Mouse (Mus musculus) kidney, embryonic 14.5 days (tissue): Measurements from ENCODE around the gene Crhr2. TPM values are rescaled to one million over a fixed set of nuclear protein-coding genes. Genes with fewer than 3 reads are reported as not detected.
A peak's percentile ranks its signal among the peaks of the same experiment; 100 is the strongest.

Experiments
- ATAC-seq: fragments of 200-750 bp; cut with Nextera tagmentation; 2 replicates; pipeline ENCODE4 v1.8.0; 2017; ENCODE audit warnings: moderate number of reproducible peaks, mild to moderate bottlenecking, moderate TSS enrichment, moderate library complexity; ENCODE audit not compliant: low FRiP score, low TSS enrichment
- H3K27ac ChIP-seq: fragments of 300-500 bp; sonication (generic); 2 replicates; pipeline ENCODE4 v1.5.1; 2014; ENCODE audit warnings: low read depth, mild to moderate bottlenecking, low read length, moderate library complexity, mixed read lengths
- H3K27me3 ChIP-seq: fragments of 300-500 bp; sonication (generic); 2 replicates; pipeline ENCODE4 v1.6.1; 2014; ENCODE audit warnings: mild to moderate bottlenecking, low read length; ENCODE audit not compliant: control insufficient read depth, insufficient read depth
- H3K36me3 ChIP-seq: fragments of 300-500 bp; sonication (generic); 2 replicates; pipeline ENCODE4 v1.6.1; 2014; ENCODE audit warnings: low read length, mixed read lengths; ENCODE audit not compliant: control insufficient read depth, insufficient read depth
- H3K4me1 ChIP-seq: fragments of 300-500 bp; sonication (generic); 2 replicates; pipeline ENCODE4 v1.6.1; 2014; ENCODE audit warnings: low read length, mixed read lengths; ENCODE audit not compliant: control insufficient read depth, insufficient read depth
- H3K4me2 ChIP-seq: fragments of 300-500 bp; sonication (generic); replicated peaks from 2 replicates; pipeline ENCODE4 v1.6.1; 2014; ENCODE audit warnings: low read depth, mild to moderate bottlenecking, low read length
- H3K4me3 ChIP-seq: fragments of 300-500 bp; sonication (generic); 2 replicates; pipeline ENCODE4 v1.5.1; 2014; ENCODE audit warnings: mild to moderate bottlenecking, low read length
- H3K9ac ChIP-seq: fragments of 300-500 bp; sonication (generic); 2 replicates; pipeline ENCODE4 v1.6.1; 2014; ENCODE audit warnings: low read depth, mild to moderate bottlenecking, low read length, moderate library complexity
- H3K9me3 ChIP-seq: fragments of 300-500 bp; sonication (generic); 2 replicates; pipeline ENCODE4 v1.6.1; 2016; ENCODE audit warnings: low read length; ENCODE audit not compliant: control insufficient read depth
- WGBS: fragments of 180-500 bp; shearing (Covaris S2); extraction: QIAGEN DNeasy Blood & Tissue Kit; methylation state at CpG from one replicate; pipeline ENCODE4 v1.1.7; 2014; 5-methylcytosine and 5-hydroxymethylcytosine counted together
- polyA plus RNA-seq: library from polyadenylated mRNA; unstranded; fragments of >200 nt; fragmentation: Nextera tagmentation; extraction: Ambion mirVana; gene quantifications from 2 replicates; pipeline ENCODE4 v1.2.1, GENCODE M21; 2014

Gene Crhr2
- polyA plus RNA-seq, 1 experiment from 2014 or later: not detected

- H3K4me1 ChIP-seq: no peaks in the 10 kb centered on the region
- no peak overlapping the region for H3K4me2 ChIP-seq
- ATAC-seq: no peak
- no peak overlapping the region for H3K4me3 ChIP-seq
- H3K9me3 ChIP-seq: peaks cover 2% of the 10 kb centered on the region; the same call in 1 of the 2 replicates
- WGBS: 86% methylated on average over 1 of the region's 1 CpGs
- no peaks in the 10 kb centered on the region for H3K36me3 ChIP-seq
- H3K27ac ChIP-seq: no peak overlapping the region
- H3K27me3 ChIP-seq: no peaks in the 10 kb centered on the region
- no peak overlapping the region for H3K9ac ChIP-seq
Measured at GRCm38 (mm10) chr6:55133425-55133824, 609 bp upstream of the Crhr2 start.

GRCm38 (mm10) chr6:55131301-55131700 lies 1.5 kb downstream of the Crhr2 start:
- ATAC-seq: no peak
- Histone ChIP-seq H3K4me1 (no peaks in the 10 kb centered on the region), H3K4me2 (no peak overlapping the region), H3K9ac (no peak overlapping the region), H3K27me3 (no peaks in the 10 kb centered on the region), H3K4me3 (no peak overlapping the region), H3K36me3 (no peaks in the 10 kb centered on the region), H3K9me3 (peaks cover 2% of the 10 kb centered on the region; the same call in 1 of the 2 replicates), H3K27ac (no peak overlapping the region)
- 83% methylated on average over 4 of the region's 4 CpGs for WGBS

GRCm38 (mm10) chr6:55130631-55131030 lies 2.2 kb downstream of the Crhr2 start:
- H3K27ac ChIP-seq: no peak overlapping the region
- H3K4me1 ChIP-seq: no peaks in the 10 kb centered on the region
- H3K4me2 ChIP-seq: no peak overlapping the region
- 61% methylated on average over 6 of the region's 6 CpGs for WGBS
- no peaks in the 10 kb centered on the region for H3K27me3 ChIP-seq
- H3K36me3 ChIP-seq: no peaks in the 10 kb centered on the region
- no peak overlapping the region for H3K4me3 ChIP-seq
- peaks cover 2% of the 10 kb centered on the region; the same call in 1 of the 2 replicates for H3K9me3 ChIP-seq
- no peak for ATAC-seq
- no peak overlapping the region for H3K9ac ChIP-seq

DNA sequence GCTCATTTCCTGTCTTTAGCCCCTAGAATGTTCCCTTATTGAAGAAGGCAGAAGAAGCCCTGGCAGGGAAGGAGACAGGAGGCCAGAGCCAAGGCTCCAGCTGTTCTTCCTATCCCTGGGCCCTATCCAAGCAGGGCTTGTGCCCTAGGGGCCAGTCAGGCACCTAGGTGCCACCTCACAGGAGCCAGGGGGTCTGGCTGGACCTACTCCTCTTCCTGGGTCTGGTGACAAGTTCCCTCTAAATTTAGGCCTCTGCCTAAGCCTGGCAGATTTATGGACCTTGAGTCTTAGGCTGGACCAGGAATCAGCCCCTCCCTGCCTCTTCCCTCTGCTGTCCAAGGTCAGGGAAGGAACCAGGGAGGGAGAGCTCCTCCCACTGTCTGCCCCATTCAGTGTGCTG lies 4.4 kb downstream of the Crhr2 start:
- H3K4me1 ChIP-seq: no peaks in the 10 kb centered on the region
- H3K27ac ChIP-seq: no peak overlapping the region
- no peak for ATAC-seq
- no peak overlapping the region for H3K4me2 ChIP-seq
- no peaks in the 10 kb centered on the region for H3K36me3 ChIP-seq
- no peak overlapping the region for H3K9ac ChIP-seq
- H3K27me3 ChIP-seq: no peaks in the 10 kb centered on the region
- H3K9me3 ChIP-seq: no peaks in the 10 kb centered on the region
- no peak overlapping the region for H3K4me3 ChIP-seq

DNA sequence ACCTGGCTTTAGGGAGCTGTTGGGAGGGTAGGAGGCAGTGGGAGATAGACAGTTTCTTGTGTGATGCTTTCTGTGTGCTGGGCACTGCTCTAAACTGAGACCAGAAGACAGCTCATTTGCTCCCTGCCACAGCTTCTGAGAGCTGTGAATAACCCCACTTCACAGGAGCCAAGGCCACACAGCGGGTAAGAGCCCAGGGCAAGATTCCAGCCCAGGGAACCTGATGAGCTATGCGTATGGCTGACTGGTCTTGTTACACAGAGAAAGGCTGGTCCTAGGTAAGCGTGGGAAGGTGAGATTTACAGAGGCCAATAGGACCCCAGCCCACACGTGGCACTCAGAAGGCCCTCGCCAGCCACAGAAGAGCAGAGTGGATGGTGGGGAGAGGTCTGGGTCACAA lies 6.2 kb downstream of the Crhr2 start:
- Histone ChIP-seq H3K4me1 (no peaks in the 10 kb centered on the region), H3K4me3 (no peak overlapping the region), H3K9me3 (no peaks in the 10 kb centered on the region), H3K9ac (no peak overlapping the region), H3K4me2 (no peak overlapping the region), H3K36me3 (no peaks in the 10 kb centered on the region), H3K27ac (no peak overlapping the region), H3K27me3 (no peaks in the 10 kb centered on the region)
- ATAC-seq: no peak
- 83% methylated on average over 5 of the region's 5 CpGs for WGBS

DNA sequence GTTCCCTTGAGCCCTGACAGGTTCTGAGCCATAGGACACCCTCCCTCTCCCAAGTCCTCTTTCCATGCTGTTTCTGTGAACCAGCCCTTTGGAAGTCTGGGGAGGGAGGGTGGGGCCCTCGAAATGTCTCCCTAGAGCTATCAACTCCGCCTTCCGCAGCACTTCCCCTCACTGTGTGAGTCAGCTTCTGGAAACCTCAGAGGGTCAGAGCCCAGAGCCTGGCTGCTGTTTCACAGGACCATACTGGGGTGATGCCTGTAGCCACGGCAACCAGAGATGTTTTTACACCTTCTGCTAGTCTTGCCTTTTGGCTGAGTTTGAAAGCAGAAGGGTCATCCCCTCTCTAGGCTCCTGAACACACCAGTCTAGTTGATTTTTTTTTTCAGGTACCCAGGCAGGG lies 9.8 kb downstream of the Crhr2 start:
- no peak overlapping the region for H3K4me2 ChIP-seq
- WGBS: 30% methylated on average over 4 of the region's 4 CpGs
- H3K9me3 ChIP-seq: no peaks in the 10 kb centered on the region
- no peaks in the 10 kb centered on the region for H3K36me3 ChIP-seq
- no peak overlapping the region for H3K4me3 ChIP-seq
- no peaks in the 10 kb centered on the region for H3K4me1 ChIP-seq
- H3K9ac ChIP-seq: no peak overlapping the region
- H3K27ac ChIP-seq: no peak overlapping the region
- no peak for ATAC-seq
- H3K27me3 ChIP-seq: peaks cover 22% of the 10 kb centered on the region

DNA sequence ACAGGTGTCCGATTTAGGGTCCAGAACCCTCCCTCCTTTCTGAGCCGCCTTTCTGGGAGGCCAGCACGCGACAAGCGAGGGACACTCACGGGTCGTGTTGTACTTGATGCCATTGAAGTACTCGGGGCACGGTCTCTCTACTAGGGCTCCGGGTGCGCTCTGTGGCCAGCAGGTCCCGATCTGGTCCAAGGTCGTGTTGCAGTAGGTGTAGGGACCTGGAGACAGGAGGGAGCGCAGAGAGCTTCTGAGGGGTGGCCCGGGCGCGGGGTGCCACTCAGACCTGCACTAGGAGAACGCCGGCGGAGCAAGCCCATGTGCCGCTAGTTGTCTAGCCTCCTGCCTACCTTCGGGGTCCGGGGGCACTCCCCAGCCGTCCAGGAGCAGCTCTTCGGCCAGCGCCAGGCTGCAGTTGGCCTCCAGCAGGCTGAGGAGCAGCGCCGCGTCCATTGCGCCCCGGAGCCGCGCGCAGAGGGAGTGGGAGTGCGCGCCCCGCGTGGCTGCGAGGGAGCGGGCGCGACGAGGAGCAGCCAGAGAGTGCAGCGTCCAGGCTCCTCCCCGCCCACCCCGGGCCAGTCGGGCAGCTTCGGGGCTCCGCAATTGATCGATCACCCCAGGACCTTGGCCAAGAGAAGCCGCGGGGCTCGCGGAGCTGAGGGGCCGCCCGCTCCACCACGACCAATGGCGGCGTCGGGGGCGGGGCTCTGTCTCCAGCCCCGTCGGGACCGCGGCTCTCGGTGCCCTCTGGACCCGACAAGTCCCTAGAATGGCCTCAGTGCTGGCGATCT lies 15.3 kb downstream of the Crhr2 start:
- Histone ChIP-seq H3K4me1 (no peaks in the 10 kb centered on the region), H3K9ac (peak overlapping the region; percentile 34), H3K27me3 (peaks cover 68% of the 10 kb centered on the region), H3K4me2 (peak overlapping the region; percentile 84), H3K36me3 (no peaks in the 10 kb centered on the region), H3K27ac (no peak overlapping the region), H3K4me3 (peak overlapping the region; percentile 52), H3K9me3 (no peaks in the 10 kb centered on the region)
- ATAC-seq: 0 out of 2 replicates have a peak, but pooled peaks have one; percentile 39
- under 1% methylated on average over 66 of the region's 68 CpGs for WGBS

DNA sequence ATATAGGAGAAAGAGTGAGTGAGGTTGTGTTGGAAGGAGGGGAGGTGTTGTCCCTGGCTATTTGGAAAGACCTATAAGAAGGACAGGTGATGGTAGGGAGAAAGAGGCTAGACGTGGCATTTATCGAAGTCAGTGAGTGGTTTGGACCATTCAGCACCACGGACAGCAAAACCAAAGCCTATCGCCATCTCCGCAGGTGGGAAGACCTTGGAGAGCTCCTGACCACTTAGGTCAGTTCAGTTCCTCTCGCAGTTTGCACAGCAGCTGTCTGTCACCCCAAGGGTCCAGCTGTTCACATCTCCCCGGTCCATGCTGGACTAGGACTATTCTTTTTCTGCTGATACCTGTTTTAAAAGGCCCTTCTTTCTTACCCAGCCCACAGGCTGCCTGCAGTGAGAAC lies 24.5 kb downstream of the Crhr2 start:
- 10% methylated on average over 7 of the region's 7 CpGs for WGBS
- 0 out of 2 replicates have a peak, but pooled peaks cover 4% of the 10 kb centered on the region for H3K27me3 ChIP-seq
- H3K9me3 ChIP-seq: no peaks in the 10 kb centered on the region
- no peaks in the 10 kb centered on the region for H3K4me1 ChIP-seq
- H3K27ac ChIP-seq: no peak overlapping the region
- no peaks in the 10 kb centered on the region for H3K36me3 ChIP-seq
- 0 out of 2 replicates have a peak, but pooled peaks have one; percentile 49 for ATAC-seq
- H3K9ac ChIP-seq: no peak overlapping the region
- H3K4me3 ChIP-seq: no peak overlapping the region
- H3K4me2 ChIP-seq: no peak overlapping the region

DNA sequence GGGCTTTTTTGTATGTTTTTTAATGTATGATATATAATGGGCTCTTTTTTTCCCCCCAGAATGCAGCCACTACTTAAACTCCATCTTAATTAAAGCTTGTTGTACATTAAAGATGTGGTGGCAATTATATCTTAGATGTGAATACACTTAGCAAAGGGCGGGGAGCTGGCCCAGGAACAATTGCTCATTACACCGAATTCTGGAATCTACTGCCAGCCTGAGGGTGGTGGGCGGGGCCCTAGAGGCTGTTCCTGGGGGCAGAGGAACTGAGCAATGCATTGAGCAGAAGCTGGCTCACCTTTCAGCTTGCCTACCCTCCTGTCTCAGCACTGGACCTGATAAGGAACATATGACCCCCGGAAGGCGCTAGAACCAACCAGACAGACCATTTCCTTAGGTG lies 34.2 kb downstream of the Crhr2 start:
- Histone ChIP-seq H3K27ac (no peak overlapping the region), H3K4me1 (no peaks in the 10 kb centered on the region), H3K36me3 (no peaks in the 10 kb centered on the region), H3K4me2 (no peak overlapping the region), H3K27me3 (peaks cover 22% of the 10 kb centered on the region), H3K9me3 (no peaks in the 10 kb centered on the region), H3K9ac (no peak overlapping the region), H3K4me3 (no peak overlapping the region)
- no peak for ATAC-seq
- WGBS: 71% methylated on average over 5 of the region's 5 CpGs
